Mouse (Mus musculus): ENCODE results near the gene Smox.
"Not testable (repeated sequence)": the region's sequence is repeated elsewhere in the genome, so short reads cannot be mapped to it uniquely, and the experiment has no call there.

The Smox gene

DNA sequence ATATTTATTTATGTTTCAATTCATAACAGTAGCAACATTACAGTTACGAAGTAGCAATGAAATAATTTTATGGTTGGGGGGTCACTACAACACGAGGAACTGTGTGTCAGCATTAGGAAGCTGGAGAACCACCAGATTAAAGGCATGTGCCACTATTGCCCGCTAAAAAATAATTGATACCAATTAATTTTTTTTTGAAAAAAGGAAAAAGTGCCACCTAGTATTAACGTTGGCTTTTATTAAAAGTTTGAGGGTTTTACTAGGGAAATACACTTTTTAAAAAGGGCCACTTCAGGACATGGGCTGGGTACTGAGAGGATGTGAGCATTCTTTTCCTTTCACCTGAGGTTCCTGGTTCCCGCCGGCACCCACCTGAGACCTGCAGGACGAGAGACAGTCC lies at the start of gene Smox:
TSS of gene Smox (plus strand) at position 301 of the 400 bp plus-strand sequence.
- DNase-seq (ENCODE audit: extremely low read depth, low read depth, low spot score) = no peak

- DNase-seq (ENCODE audit: extremely low read depth, low read depth, low spot score) = no peak
Measured at GRCm38 (mm10) chr2:131443084-131443890, 48.0 kb upstream of the Smox start.

DNA sequence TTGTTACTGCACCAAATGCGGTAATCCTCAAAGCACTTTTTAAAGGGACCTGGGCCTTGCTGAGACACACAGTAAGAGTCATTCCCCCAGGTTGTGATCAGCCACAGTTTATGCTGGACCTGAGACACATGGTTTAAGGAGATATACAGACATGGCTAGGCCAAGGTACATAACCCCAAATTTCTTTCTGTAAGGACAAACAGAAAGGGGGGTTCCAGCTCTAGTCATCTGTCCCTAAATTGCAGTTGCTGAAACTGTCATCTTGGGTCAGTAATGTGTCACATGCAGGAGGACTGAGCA lies 47.5 kb upstream of the Smox start:
- no peak for DNase-seq (ENCODE audit: extremely low read depth, low read depth, low spot score)

GRCm38 (mm10) chr2:131446416-131446982 lies 44.8 kb upstream of the Smox start:
- no peak for DNase-seq (ENCODE audit: extremely low read depth, low read depth, low spot score)

DNA sequence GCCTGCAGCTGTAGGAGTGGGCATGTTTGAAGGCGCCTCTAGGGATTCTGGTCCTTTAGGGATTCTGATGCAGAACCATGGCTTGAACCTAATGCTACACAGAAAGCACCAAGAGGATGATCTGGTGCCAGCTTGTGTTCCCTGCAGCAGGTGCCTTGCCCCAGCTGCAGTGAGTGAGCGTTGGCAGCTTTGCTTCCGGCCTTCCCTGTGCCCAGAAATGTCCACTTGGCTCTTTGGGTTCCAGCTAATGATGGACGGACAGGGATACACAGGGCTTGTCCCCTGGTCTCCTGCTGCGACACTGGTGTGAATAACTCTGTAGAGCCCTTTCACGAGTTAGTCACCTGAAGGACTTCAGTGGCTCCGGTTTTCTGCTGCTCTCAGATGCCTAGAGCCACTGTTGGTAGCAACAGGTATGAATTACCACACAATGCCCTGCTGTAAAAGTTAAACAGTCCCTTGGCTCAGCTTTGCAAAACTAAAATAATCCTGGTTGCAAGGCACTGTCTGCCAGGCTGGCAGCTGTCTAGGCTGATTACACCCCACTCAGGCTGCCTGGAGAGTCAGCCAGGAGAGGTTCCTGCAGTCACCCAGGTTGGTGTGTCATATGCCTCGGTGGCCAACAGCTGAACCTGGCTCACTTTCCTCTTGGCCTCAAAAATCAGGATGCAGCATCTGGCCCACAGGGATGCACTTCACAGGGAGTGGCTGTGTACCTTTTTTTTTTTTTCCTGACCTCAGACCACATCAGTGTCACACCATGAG lies 43.5 kb upstream of the Smox start:
- DNase-seq (ENCODE audit: extremely low read depth, low read depth, low spot score) = no peak

DNA sequence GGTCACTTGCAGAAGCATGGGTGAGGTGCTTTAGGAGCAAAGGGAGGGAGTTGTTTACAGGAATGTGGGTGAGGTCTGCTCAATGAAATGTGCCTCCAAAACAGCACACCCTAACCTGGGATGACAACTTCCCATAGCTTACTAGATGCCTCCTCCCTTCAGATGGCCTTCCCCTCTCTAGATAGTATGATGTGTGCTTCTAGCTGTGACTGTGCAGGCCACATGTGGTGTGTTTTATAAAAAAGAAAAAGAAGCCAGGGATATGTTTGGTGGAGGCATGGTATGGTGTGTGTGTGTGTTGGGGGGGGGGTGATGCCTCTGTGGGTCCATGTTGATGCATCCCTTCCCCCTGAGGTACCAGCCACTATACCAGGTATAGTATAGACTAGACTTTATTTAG lies 42.9 kb upstream of the Smox start:
- DNase-seq (ENCODE audit: extremely low read depth, low read depth, low spot score) = no peak

- DNase-seq (ENCODE audit: extremely low read depth, low read depth, low spot score) = no peak
Measured at GRCm38 (mm10) chr2:131449720-131450119, 41.6 kb upstream of the Smox start.

GRCm38 (mm10) chr2:131450491-131450890 lies 40.8 kb upstream of the Smox start:
- no peak for DNase-seq (ENCODE audit: extremely low read depth, low read depth, low spot score)

DNA sequence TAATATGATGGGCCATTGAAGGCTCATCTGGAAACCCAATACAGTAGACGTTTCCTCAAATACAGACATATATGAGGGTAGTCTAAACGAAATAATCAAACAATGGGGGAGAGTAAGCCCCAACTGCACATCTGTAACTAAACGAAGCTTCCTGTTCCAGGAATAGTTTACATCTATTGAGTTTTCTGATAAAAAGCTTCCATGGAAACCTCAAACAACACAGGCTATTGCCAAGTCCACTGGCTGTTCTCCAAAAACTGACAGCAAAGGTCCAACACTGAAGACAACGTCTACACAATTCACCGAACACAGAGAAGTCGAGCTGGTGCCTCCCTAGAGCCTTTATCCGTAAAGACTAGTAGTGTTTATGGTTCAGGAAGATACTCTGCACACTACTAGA lies 33.6 kb upstream of the Smox start:
- DNase-seq (ENCODE audit: extremely low read depth, low read depth, low spot score) = no peak

GRCm38 (mm10) chr2:131460946-131461682 lies 30.2 kb upstream of the Smox start:
- no peak for DNase-seq (ENCODE audit: extremely low read depth, low read depth, low spot score)

DNA sequence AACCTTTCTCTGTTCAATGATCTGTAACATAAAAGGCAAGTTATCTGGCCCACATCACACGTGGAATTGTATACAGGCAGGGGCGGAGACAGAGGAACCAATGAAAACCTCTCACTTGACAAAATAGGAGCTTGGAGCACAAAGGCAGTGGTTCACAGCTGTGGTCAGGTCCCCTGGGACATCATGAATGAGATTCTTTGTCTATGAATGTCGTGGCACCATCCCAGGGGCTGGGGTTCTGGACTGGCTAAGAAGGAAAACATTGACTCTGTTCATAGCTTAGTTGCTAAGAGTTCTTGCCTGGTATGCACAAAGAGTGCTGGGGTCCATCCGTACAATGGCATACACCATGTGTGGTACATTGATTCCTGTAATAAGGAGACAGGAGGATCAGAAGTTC lies 28.3 kb upstream of the Smox start:
- no peak for DNase-seq (ENCODE audit: extremely low read depth, low read depth, low spot score)

DNA sequence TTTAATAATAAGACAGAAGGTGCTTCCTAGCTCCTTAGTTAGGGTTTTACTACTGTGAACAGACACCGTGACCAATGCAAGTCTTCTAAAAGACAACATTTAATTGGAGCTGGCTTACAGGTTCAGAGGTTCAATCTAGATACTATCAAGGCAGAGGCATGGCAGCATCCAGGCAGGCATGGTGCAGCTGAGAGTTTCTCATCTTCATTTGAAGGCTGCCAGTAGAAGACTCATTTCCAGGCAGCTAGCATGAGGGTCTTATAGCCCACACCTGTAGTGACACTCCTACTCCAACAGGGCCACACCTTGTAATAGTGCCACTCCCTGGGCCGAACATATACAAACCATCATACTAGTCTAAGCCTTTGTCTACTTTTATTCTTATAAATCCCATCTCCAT lies 27.1 kb upstream of the Smox start:
- DNase-seq (ENCODE audit: extremely low read depth, low read depth, low spot score) = no peak

DNA sequence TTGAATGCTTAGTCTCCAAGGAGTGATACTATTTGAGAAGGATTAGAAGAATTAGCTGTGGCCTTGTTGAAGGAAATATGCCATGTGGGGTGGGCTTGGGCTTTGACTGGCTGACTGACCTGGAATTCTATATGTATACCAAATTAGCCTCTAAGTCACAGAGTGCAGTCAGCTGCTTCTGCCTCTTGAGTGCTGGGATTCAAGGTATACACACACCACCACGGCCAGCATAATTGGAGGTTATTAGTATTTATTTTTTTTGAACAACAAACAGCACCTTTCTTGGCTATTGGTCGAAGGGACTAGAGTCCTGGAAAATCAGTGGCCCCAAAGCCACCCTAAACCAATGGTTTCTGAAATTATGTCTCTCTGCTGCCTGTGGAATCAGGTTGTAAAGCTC lies 24.6 kb upstream of the Smox start:
- no peak for DNase-seq (ENCODE audit: extremely low read depth, low read depth, low spot score)

DNA sequence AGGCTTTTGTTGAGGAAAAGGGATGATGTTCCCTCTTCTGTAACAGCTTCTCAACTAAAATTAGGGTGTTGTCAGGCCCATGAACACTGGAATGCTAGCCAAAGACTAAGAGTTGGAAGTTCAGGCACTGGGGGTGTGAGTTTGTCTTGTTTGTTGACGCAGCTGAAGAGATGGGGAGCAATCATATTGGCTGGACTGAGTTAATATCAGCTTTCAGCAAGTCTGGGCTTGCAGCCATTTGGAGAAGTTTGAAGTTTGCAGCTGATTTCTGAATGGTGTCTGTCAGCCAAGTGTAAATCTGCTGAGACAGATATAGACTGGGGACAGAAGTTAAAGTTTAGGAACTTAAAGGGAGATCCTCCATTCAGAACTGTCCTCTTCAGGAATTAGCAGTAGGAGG lies 21.4 kb upstream of the Smox start:
- DNase-seq (ENCODE audit: extremely low read depth, low read depth, low spot score) = no peak

DNA sequence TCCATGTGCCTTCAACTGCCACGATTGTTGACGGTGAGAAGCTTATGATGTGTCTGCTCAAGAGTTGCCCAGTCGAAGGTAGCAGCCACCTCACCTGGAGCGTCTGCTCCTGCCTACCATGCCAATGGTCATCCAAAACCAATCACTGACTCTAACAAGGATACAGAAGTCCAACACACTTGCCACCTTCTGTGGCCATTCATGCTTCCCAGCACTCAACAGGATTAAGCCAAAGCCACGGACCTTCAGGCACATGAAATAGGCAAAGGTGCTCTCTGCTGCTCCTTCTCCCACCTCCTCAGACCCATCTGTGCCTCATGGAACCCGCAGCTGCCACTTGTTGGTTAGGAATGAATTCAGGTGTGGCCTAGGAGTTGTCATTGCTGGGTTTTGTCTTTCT lies 17.5 kb upstream of the Smox start:
- DNase-seq (ENCODE audit: extremely low read depth, low read depth, low spot score) = no peak

DNA sequence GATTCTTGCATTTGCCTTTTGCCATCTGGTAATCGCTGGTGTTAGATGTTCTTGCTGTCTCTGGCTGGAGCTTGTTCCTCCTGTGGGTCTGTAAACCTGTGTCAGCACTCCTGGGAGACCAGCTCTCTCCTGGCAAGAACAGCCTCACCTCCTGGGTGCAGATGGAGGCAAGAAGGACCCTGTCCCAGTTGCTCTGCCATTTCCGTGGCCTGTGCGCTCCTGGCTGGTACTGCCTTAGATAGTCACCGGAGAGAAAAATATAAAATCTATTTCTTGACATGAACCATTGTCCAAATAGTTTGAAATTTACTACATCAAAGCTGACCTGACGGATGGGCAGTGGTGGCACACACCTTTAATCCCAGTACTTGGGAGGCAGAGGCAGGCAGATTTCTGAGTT lies 14.2 kb upstream of the Smox start:
- not testable (repeated sequence) for DNase-seq (ENCODE audit: extremely low read depth, low read depth, low spot score)

DNA sequence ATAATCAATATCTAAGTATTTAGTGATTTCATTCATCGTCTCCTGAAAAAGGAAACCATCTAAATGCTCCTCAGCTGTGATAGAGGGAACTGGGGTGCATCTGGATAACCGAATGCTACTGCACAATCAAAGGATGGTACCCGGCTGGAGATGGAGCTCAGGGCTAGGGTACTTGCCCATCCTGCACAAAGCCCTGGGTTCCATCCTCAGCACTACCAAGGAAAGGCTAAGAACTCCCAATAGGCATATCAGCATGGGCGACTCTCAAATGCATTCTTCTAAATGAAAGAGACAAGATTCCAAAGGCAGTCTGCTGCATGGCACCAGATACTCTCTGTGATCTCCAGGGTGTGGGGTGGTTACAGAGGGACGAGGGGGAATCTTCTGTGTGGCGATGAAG lies 13.4 kb upstream of the Smox start:
- no peak for DNase-seq (ENCODE audit: extremely low read depth, low read depth, low spot score)

DNA sequence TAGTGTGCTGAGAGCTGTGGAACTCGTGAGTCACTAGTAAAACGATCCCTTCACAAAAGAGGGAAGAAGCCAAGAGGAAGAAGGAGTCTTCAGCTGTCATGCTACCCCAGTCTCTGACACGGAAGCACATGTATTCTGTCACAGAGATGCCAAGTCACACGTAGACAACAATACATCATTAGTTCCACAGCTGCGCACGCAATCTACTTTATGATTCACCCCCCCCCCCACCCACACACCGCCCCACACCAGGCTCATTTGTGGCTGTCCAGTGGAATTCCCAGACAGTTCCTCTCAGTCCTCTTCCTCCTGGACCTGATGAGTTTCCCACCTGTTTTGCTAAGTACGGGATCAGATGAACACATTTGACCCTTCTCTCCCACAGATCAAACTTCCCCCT lies 12.9 kb upstream of the Smox start:
- no peak for DNase-seq (ENCODE audit: extremely low read depth, low read depth, low spot score)

DNA sequence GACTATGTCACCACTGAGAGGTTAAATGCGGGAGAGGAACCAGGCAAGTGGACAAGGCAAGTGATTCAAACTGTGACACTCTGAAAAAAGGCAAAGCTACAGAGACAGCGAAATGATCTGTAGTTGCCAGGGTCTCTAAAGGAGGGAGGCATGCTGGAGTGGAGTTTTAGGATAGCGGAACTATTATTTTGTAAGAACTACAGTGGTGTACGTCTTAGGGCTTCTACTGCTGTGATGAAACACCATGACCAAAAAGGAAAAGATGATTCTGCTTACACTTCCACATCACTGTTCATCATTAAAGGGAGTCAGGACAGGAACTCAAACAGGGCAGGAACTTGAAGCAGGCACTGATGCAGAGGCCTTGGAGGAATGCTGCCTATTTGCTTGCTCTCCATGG lies 12.4 kb upstream of the Smox start:
- no peak for DNase-seq (ENCODE audit: extremely low read depth, low read depth, low spot score)

DNA sequence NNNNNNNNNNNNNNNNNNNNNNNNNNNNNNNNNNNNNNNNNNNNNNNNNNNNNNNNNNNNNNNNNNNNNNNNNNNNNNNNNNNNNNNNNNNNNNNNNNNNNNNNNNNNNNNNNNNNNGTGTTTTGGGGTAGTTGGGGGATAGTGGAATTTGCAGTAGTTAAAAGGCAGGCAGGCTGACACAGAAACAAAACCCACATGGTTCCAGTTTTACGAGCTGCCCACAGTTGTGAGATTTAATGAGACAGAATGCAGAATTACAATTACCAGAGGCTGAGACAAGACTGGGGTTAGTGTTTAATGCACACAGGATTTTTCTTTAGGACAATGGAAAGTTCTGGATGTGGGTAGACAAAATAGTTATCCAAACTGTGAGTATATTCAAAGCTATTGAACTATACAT lies 9.6 kb upstream of the Smox start:
- DNase-seq (ENCODE audit: extremely low read depth, low read depth, low spot score) = no peak

DNA sequence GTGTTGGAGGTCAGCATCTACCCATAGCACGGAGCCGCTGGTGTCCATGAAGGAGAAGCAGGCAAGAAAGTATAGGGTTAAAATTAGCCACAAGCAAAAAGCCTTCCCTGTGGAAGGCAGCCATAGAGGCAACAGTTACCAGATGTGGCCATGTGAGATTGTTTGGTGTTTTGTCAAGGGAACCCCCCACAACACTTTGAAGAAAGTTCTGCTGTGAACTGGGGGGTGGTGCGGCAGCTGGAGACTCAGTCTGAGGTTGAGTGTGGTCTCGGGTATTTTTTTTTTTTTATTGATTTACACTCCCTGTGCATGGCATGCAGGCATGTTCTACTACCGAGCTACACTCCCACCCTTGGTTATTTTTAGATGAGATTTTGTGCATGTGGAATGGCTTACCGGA lies 8.8 kb upstream of the Smox start:
- no peak for DNase-seq (ENCODE audit: extremely low read depth, low read depth, low spot score)

DNA sequence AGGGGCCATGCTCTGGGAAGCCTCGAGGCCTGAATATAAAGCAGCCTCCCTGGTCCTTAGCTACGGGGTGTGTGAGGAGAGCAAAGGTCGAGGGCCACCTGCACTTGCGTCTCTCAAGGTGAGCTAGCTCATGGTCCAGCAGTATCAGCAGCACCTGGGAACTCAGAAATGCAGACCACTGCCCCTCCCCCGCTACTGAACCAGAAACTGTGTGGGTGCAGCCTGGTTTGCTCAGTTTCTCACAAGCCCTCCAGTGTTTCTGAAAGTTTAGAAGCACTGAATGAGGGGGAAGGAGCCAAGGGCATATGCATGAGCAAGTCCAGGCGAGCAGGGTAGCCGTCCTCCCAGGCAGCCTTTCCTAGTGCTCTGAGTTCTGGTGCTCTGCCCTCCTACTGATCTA lies 7.7 kb upstream of the Smox start:
- no peak for DNase-seq (ENCODE audit: extremely low read depth, low read depth, low spot score)

Data from fat pad, adult 2 months (tissue).